Mouse (Mus musculus): ENCODE results near the gene Dctn1.

- no peak for TF ChIP-seq CTCF (IDR thresholded peaks at IDR 0.05; ENCODE audit: low read depth)
- no peak for TF ChIP-seq EP300 (IDR thresholded peaks at IDR 0.05; ENCODE audit: low read depth)
Observed at GRCm38 (mm10) chr6:83244422-83245061, 78.8 kb downstream of the Dctn1 start.

All from liver, embryonic 14.5 days (tissue).